Mouse (Mus musculus): Measurements from ENCODE around the gene Gh.
"Not testable (repeated sequence)": the region's sequence is repeated elsewhere in the genome, so short reads cannot be mapped to it uniquely, and the experiment has no call there.

Gh gene

GRCm38 (mm10) chr11:106301765-106302164 is at the start of gene Gh:
Gene Gh, minus strand, starts transcription at chr11:106301865.
- DNase-seq (ENCODE audit: low spot score in 2 of 2), result no peak

DNA sequence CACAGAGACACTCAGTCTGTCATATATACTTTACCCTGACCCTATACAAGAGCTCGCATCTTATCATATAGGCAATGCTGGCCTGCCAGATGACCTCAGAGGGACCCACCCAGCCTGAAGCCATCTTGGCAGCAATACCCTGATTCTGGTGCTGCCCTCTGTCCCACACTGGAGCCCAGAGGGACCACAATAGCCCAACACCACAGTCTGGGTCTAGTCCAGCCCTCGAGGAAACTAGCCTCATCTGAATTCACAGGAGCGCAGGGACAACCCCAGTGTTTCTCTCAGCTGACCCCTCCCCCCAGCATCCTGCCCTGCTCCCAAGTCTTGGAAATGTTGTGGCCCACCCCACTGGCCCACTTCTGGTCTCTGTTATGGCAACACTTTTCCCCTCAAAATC is 49.6 kb upstream of the Gh start:
- DNase-seq (ENCODE audit: low spot score in 2 of 2), result no peak

- DNase-seq (ENCODE audit: low spot score in 2 of 2), result no peak
Measured at GRCm38 (mm10) chr11:106350853-106351252, 49.2 kb upstream of the Gh start.

DNA sequence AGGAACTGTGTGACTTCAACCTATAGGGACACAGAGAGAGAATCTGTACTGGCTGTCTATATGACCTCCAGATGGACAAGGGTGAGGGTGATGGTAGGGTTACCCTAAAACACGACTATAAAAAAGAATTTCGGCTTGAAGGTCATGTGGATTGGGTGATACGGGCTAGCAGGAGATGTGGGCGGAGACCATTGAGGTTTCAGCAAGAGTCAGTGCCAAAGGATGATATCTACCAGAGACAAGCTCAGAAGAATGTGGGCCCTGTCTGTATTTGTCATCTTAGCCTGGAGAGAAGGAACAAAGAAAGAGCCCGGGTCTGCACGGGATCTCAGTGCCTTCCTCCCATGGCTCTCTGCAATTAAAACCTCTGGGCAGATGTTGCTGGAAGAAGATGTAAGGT is 48.1 kb upstream of the Gh start:
- no peak for DNase-seq (ENCODE audit: low spot score in 2 of 2)

DNA sequence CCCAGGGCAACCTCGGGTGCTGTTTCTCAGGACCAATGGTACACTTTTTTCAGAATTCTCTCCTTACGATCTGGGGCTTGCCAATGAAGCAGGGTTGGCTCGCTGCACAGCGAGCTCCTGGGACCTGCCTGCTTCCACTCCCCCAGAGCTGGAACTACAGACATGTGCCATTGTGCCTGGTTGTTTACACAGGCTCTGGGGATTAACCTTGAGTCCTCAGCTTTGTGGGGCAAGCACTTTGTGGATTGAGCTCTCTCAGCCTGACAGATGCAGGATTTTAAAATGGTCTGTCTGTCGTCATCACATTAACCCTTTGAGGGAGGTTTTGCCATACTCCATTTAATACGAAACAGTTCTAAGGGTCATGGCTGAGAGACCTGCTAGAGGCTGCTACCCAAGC is 43.2 kb upstream of the Gh start:
- DNase-seq (ENCODE audit: low spot score in 2 of 2), result no peak

- no peak for DNase-seq (ENCODE audit: low spot score in 2 of 2)
Measured at GRCm38 (mm10) chr11:106340990-106341520, 39.4 kb upstream of the Gh start.

GRCm38 (mm10) chr11:106339323-106339722 is 37.7 kb upstream of the Gh start:
- not testable (repeated sequence) for DNase-seq (ENCODE audit: low spot score in 2 of 2)

- no peak for DNase-seq (ENCODE audit: low spot score in 2 of 2)
Measured at GRCm38 (mm10) chr11:106338870-106339269, 37.2 kb upstream of the Gh start.

DNA sequence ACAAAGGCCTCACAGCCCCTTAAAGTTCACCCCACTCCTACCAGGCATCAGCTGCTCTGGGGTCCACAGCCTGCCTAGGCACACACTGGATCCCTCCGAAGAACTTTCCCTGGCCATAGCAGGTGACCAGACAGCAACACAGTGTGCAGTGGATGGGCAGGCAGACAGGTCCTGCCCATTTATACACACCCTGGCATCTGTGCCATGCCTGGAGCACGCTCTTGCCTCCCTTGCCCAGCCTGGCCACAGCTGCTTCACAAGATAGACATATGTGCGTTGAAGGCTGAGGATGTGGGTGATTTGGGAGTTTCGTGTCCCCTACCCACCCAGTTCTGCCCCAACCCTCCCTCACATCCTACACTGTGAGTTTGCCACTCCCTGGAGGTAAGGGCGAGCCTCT is 36.4 kb upstream of the Gh start:
- DNase-seq (ENCODE audit: low spot score in 2 of 2), result no peak

- DNase-seq (ENCODE audit: low spot score in 2 of 2), result no peak
Measured at GRCm38 (mm10) chr11:106334066-106334465, 32.4 kb upstream of the Gh start.

- no peak for DNase-seq (ENCODE audit: low spot score in 2 of 2)
Measured at GRCm38 (mm10) chr11:106332458-106332857, 30.8 kb upstream of the Gh start.

- DNase-seq (ENCODE audit: low spot score in 2 of 2), result peak in 1 of 2 experiments; percentile 8
Measured at GRCm38 (mm10) chr11:106329682-106330081, 28.0 kb upstream of the Gh start.

- no peak for DNase-seq (ENCODE audit: low spot score in 2 of 2)
Measured at GRCm38 (mm10) chr11:106329128-106329527, 27.5 kb upstream of the Gh start.

GRCm38 (mm10) chr11:106328521-106328920 is 26.9 kb upstream of the Gh start:
- DNase-seq (ENCODE audit: low spot score in 2 of 2), result no peak

GRCm38 (mm10) chr11:106326475-106326874 is 24.8 kb upstream of the Gh start:
- no peak for DNase-seq (ENCODE audit: low spot score in 2 of 2)

DNA sequence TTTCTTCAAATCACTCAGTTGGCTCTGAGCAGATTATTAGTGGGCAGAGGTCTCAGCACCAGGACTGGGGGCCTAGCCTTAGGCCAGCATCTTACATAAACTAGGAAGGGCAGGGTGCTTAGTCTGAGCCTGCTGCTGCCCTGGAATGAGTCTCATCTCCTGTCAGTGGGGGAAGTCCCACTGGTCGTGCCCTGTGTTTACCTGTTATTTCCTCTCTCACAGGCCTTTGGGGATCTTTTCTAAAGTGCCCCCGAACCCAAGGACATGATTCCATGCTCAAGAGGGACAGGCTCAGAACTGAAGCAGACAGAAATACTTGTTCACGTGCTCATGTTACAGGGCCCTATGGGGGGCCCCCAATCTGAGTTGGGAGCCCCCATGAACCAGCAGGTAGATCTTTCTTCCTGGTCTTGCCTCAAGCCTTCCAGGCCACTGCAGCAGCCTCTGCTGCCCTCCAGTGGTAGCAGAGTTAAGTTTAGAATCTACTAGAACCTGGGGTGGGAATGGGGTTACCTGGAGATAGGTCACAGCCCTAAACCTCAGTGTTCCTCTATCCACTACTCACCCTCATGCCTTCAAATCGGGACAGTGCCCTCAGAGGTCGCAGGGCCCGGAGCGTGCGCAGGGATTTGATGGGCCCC is 24.0 kb upstream of the Gh start:
- DNase-seq (ENCODE audit: low spot score in 2 of 2), result peak; percentile 9 to 20

DNA sequence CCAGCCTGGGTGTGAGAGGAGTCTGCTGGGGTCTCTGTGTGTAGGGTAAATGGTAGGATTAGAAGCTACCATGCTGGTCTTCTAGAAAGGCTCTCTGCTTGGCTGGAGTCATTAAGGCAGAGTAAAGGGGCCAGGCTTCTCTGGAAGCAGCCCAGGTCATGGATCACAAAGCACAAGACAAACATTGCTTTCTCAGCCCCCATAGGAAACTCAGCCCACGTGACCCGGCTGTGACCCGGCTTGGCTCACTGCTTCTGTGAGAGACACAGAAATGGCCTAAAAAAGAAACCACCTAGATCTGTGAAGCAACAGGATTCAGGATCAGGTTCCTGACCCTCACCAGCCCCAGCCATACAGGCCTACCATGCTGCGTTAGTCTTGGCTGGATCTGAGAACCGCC is 23.2 kb upstream of the Gh start:
- no peak for DNase-seq (ENCODE audit: low spot score in 2 of 2)

GRCm38 (mm10) chr11:106318406-106319366 is 17.0 kb upstream of the Gh start:
- DNase-seq (ENCODE audit: low spot score in 2 of 2), result peak; percentile 13 to 30

DNA sequence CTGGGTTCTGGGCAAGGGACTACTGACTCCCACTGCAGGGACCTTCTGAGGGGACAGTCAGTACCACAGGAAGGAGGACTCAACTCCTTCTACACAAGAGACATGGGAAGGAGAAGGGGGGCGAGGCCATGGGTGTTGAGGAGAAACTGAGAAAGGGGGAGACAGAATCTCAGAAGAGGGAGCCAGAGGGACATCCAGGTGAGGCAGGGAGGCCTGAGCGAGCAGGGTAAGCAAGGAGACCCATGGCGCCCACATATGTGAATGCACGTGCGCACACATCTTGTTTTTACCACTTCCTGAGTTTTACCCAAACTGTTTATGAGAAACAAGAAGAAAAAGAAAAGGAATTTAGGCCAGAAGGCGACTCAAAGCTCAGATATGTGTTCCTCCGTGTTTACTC is 16.1 kb upstream of the Gh start:
- DNase-seq (ENCODE audit: low spot score in 2 of 2), result no peak

- no peak for DNase-seq (ENCODE audit: low spot score in 2 of 2)
Measured at GRCm38 (mm10) chr11:106316416-106316815, 14.8 kb upstream of the Gh start.

- no peak for DNase-seq (ENCODE audit: low spot score in 2 of 2)
Measured at GRCm38 (mm10) chr11:106314333-106314812, 12.7 kb upstream of the Gh start, which contains the start of gene Cd79b. Gene Cd79b, minus strand, starts transcription at chr11:106314762.

GRCm38 (mm10) chr11:106313533-106313932 is 11.9 kb upstream of the Gh start:
- DNase-seq (ENCODE audit: low spot score in 2 of 2), result no peak

GRCm38 (mm10) chr11:106310123-106310522 is 8.5 kb upstream of the Gh start:
- DNase-seq (ENCODE audit: low spot score in 2 of 2), result no peak
